ENCODE assay signal across 1 mouse cellular context in genomic region chr5:139287099-139287498, GRCm38 (mm10).
TF ChIP-seq lines count a peak whose summit lies in the region.

No protein-coding gene starts in this region.

TF ChIP-seq in MEL, 35 proteins besides CTCF, POLR2A, EP300 and RAD21 (continued from another document):
- TF ChIP-seq UBTF (IDR thresholded peaks at IDR 0.05; ENCODE audit: borderline replicate concordance, insufficient read depth, low read depth, low read length) (no peak), MAZ (IDR thresholded peaks at IDR 0.05; ENCODE audit: low read depth, low read length) (peak; percentile 85), SIN3A (IDR thresholded peaks at IDR 0.05; ENCODE audit: low read length) (peak; percentile 48; the same call in 1 of the 2 replicates), RCOR1 (IDR thresholded peaks at IDR 0.05; ENCODE audit: low read depth, low read length) (0 out of 2 replicates have a peak, but pooled peaks have one; percentile 21), CHD2 (IDR thresholded peaks at IDR 0.05; ENCODE audit: low read length) (peak; percentile 37; the same call in 1 of the 2 replicates), TCF12 (IDR thresholded peaks at IDR 0.05; ENCODE audit: low read depth, low read length) (peak; percentile 88), USF1 (IDR thresholded peaks at IDR 0.05; ENCODE audit: low read depth, low read length) (no peak)
